ENCODE assay signal across 8 mouse cellular contexts in genomic region chr6:45059556-45060471, GRCm38 (mm10). TPM values are rescaled to one million over a fixed set of nuclear protein-coding genes. Genes with fewer than 3 reads are reported as not detected.
DNase-seq lines count a peak whose midpoint lies in the region; ATAC-seq and TF ChIP-seq lines count a peak whose summit lies in the region.

No protein-coding gene starts in this region.

- no peaks in the 10 kb centered on the region for H3K9me3 ChIP-seq in hindbrain, embryonic 15.5 days
- no peaks in the 10 kb centered on the region for H3K9me3 ChIP-seq in stomach, embryonic 15.5 days

- H3K27me3 ChIP-seq in kidney, adult 2 months (replicated peaks; ENCODE audit: control insufficient read depth, insufficient read depth, low read length): no peaks in the 10 kb centered on the region
- H3K27me3 ChIP-seq in hindbrain, embryonic 15.5 days: no peaks in the 10 kb centered on the region
- H3K27me3 ChIP-seq in stomach, embryonic 15.5 days (replicated peaks): 0 out of 2 replicates have a peak, but pooled peaks cover 3% of the 10 kb centered on the region

- 4% methylated on average over 36 of the region's 37 CpGs for WGBS in kidney, adult 2 months
- under 1% methylated on average over 32 of the region's 37 CpGs for WGBS in hindbrain, embryonic 15.5 days
- 5% methylated on average over 35 of the region's 37 CpGs for WGBS in stomach, embryonic 15.5 days

- H3K27ac ChIP-seq in kidney, adult 2 months (ENCODE audit: insufficient read depth, low read depth, low read length): no peak overlapping the region
- H3K27ac ChIP-seq in hindbrain, embryonic 15.5 days (replicated peaks): peak overlapping the region; percentile 94
- H3K27ac ChIP-seq in stomach, embryonic 15.5 days: no peak overlapping the region

- peak; percentile 92 for ATAC-seq in hindbrain, embryonic 15.5 days (ENCODE audit: low FRiP score, low read depth)
- ATAC-seq in megakaryocyte progenitor cell, adult 5-6 weeks (replicated peaks; ENCODE audit: poor library complexity): 0 out of 2 replicates have a peak, but pooled peaks have one; percentile 23
- 0 out of 2 replicates have a peak, but pooled peaks have one; percentile 56 for ATAC-seq in stomach, embryonic 15.5 days (ENCODE audit: insufficient read depth, low FRiP score, low read depth)
- ATAC-seq in megakaryocyte-erythroid progenitor cell, adult 5-6 weeks (replicated peaks; ENCODE audit: low FRiP score, low TSS enrichment, poor library complexity, severe bottlenecking): no peak

- H3K4me3 ChIP-seq in kidney, adult 2 months (ENCODE audit: insufficient read depth, low read depth, low read length): no peak overlapping the region
- H3K4me3 ChIP-seq in hindbrain, embryonic 15.5 days: peak overlapping the region; percentile 53
- H3K4me3 ChIP-seq in stomach, embryonic 15.5 days (replicated peaks): no peak overlapping the region

- no peaks in the 10 kb centered on the region for H3K4me1 ChIP-seq in kidney, adult 2 months (ENCODE audit: control insufficient read depth, insufficient read depth, low read length)
- peaks cover 8% of the 10 kb centered on the region; the same call in 1 of the 2 replicates for H3K4me1 ChIP-seq in hindbrain, embryonic 15.5 days (replicated peaks)
- H3K4me1 ChIP-seq in stomach, embryonic 15.5 days: no peaks in the 10 kb centered on the region

- H3K36me3 ChIP-seq in kidney, adult 2 months (ENCODE audit: control insufficient read depth, insufficient read depth, low read length): no peaks in the 10 kb centered on the region
- no peaks in the 10 kb centered on the region for H3K36me3 ChIP-seq in hindbrain, embryonic 15.5 days
- no peaks in the 10 kb centered on the region for H3K36me3 ChIP-seq in stomach, embryonic 15.5 days

- no peak for TF ChIP-seq CTCF in kidney, adult 2 months (conservative IDR thresholded peaks at IDR 0.05; ENCODE audit: insufficient read depth, insufficient read length, low read depth, low read length)

- TF ChIP-seq POLR2A in kidney, adult 2 months (IDR thresholded peaks at IDR 0.05; ENCODE audit: low read depth, low read length): no peak

- peak overlapping the region; percentile 56 for H3K4me2 ChIP-seq in hindbrain, embryonic 15.5 days
- no peak overlapping the region for H3K4me2 ChIP-seq in stomach, embryonic 15.5 days

- peak; percentile 31 for DNase-seq in kidney, postnatal 10 days
- no peak for DNase-seq in kidney, adult 2 months
- DNase-seq in embryo, embryonic 9.5 days (ENCODE audit: extremely low spot score): peak; percentile 31
- DNase-seq in natural killer cell, adult 2 months (ENCODE audit: low spot score in 2 of 2): no peak

- peak overlapping the region; percentile 62 for H3K9ac ChIP-seq in hindbrain, embryonic 15.5 days
- H3K9ac ChIP-seq in stomach, embryonic 15.5 days: no peak overlapping the region

RNA-seq across cellular contexts. Expression of gene Cntnap2, which starts 0.7 kb away (rescaled TPM):
- polyA plus RNA-seq in kidney, adult 2 months (2012; rRNA removed): 0.11 and 0.31 TPM in 2 replicates
- 50.3 and 56.5 TPM in 2 replicates for polyA plus RNA-seq in hindbrain, embryonic 15.5 days (2015; fragmentation: Nextera tagmentation; extraction: Ambion mirVana)
- total RNA-seq in megakaryocyte progenitor cell, adult 5-6 weeks (2015): not detected in 2 replicates
- not detected in 2 replicates for total RNA-seq in megakaryocyte progenitor cell, adult 5-6 weeks (2017)
- polyA plus RNA-seq in stomach, embryonic 15.5 days (2015; fragmentation: Nextera tagmentation; extraction: Ambion mirVana): 1.7 and 2.9 TPM in 2 replicates
- not detected in 2 replicates for total RNA-seq in megakaryocyte-erythroid progenitor cell, adult 5-6 weeks (2014; fragmentation: Nextera tagmentation)
- total RNA-seq in megakaryocyte-erythroid progenitor cell, adult 5-6 weeks (2017): not detected in 2 replicates

Comparison
In these comparisons a context has a peak if more than half of its experiments do, and no peak if none do; other contexts are left out.
1. DNase-seq: peak in kidney, postnatal 10 days (single experiment) and embryo, embryonic 9.5 days (single experiment); none in kidney, adult 2 months (single experiment) and natural killer cell, adult 2 months (0 of 2).
2. RNA of gene Cntnap2, which starts 0.7 kb away (polyA plus RNA-seq): 50.3 to 56.5 TPM in hindbrain, embryonic 15.5 days; 1.7 to 2.9 TPM in stomach, embryonic 15.5 days and 0.11 to 0.31 TPM in kidney, adult 2 months; every median in the first group is over 10 times any median in the second.